Mouse (Mus musculus): ENCODE results near the gene Hsf5. TPM values are rescaled to one million over a fixed set of nuclear protein-coding genes. Genes with fewer than 3 reads are reported as not detected.

Hsf5 gene
- polyA plus RNA-seq, 1 experiment from 2014 or later, result 0.04 TPM

- no peak for ATAC-seq
- in situ Hi-C loops (cut with MboI; ENCODE audit: low pct_unique_long_range_greater_than_20kb), result no loop called here
- POLR2A ChIA-PET, result no interaction called here
- TF ChIP-seq CTCF (IDR thresholded peaks at IDR 0.05), result no peak
- DNase-seq (ENCODE audit: low read depth, low spot score), result no peak
- H3K27me3 ChIP-seq, result no peaks in the 10 kb centered on the region
- CTCF ChIA-PET, result no interaction called here
These were observed 66.0 kb downstream of the Hsf5 start for GRCm38 (mm10) chr11:87682838-87683571.

GRCm38 (mm10) chr11:87686407-87686806 lies 69.4 kb downstream of the Hsf5 start:
- ChIA-PET CTCF (no interaction called here), POLR2A (no interaction called here)
- DNase-seq (ENCODE audit: low read depth, low spot score) (no peak), ATAC-seq (no peak)
- TF ChIP-seq CTCF (IDR thresholded peaks at IDR 0.05), result no peak
- H3K27me3 ChIP-seq, result no peaks in the 10 kb centered on the region
- in situ Hi-C loops (cut with MboI; ENCODE audit: low pct_unique_long_range_greater_than_20kb), result no loop called here

- DNase-seq (ENCODE audit: low read depth, low spot score), result no peak
- TF ChIP-seq CTCF (IDR thresholded peaks at IDR 0.05), result no peak
- in situ Hi-C loops (cut with MboI; ENCODE audit: low pct_unique_long_range_greater_than_20kb), result no loop called here
- no peak for ATAC-seq
- ChIA-PET POLR2A (no interaction called here), CTCF (no interaction called here)
- H3K27me3 ChIP-seq, result no peaks in the 10 kb centered on the region
These were observed 70.6 kb downstream of the Hsf5 start for GRCm38 (mm10) chr11:87687246-87688225.

GRCm38 (mm10) chr11:87688478-87689203 lies 71.7 kb downstream of the Hsf5 start:
- no peaks in the 10 kb centered on the region for H3K27me3 ChIP-seq
- no peak for TF ChIP-seq CTCF (IDR thresholded peaks at IDR 0.05)
- ChIA-PET CTCF (no interaction called here), POLR2A (no interaction called here)
- ATAC-seq (no peak), DNase-seq (ENCODE audit: low read depth, low spot score) (no peak)
- in situ Hi-C loops (cut with MboI; ENCODE audit: low pct_unique_long_range_greater_than_20kb), result no loop called here

- DNase-seq (ENCODE audit: low read depth, low spot score) (peak; percentile 81), ATAC-seq (peak; percentile 75)
- in situ Hi-C loops (cut with MboI; ENCODE audit: low pct_unique_long_range_greater_than_20kb), result no loop called here
- ChIA-PET POLR2A (interaction anchor here (0.6 to 1.3 kb wide), 3 partner anchors 11 to 32 kb away, joined by 3 read pairs; no protein-coding TSS in a partner anchor), CTCF (interaction anchor here (2.3 kb wide), 1 partner anchor 12 kb away, joined by 7 read pairs; no protein-coding TSS in a partner anchor)
- TF ChIP-seq CTCF (IDR thresholded peaks at IDR 0.05), result no peak
- H3K27me3 ChIP-seq, result no peaks in the 10 kb centered on the region
These were observed 72.4 kb downstream of the Hsf5 start for GRCm38 (mm10) chr11:87689402-87689808.

GRCm38 (mm10) chr11:87690054-87690740 lies 73.2 kb downstream of the Hsf5 start:
- no peaks in the 10 kb centered on the region for H3K27me3 ChIP-seq
- ATAC-seq, result no peak
- ChIA-PET CTCF (interaction anchor here (2.3 kb wide), 1 partner anchor 11 kb away, joined by 7 read pairs; no protein-coding TSS in a partner anchor), POLR2A (interaction anchor here (1.2 to 1.3 kb wide), 2 partner anchors 10 to 25 kb away, joined by 3 read pairs; no protein-coding TSS in a partner anchor)
- DNase-seq (ENCODE audit: low read depth, low spot score), result no peak
- in situ Hi-C loops (cut with MboI; ENCODE audit: low pct_unique_long_range_greater_than_20kb), result no loop called here
- TF ChIP-seq CTCF (IDR thresholded peaks at IDR 0.05), result no peak

- ATAC-seq (no peak), DNase-seq (ENCODE audit: low read depth, low spot score) (no peak)
- no peak for TF ChIP-seq CTCF (IDR thresholded peaks at IDR 0.05)
- in situ Hi-C loops (cut with MboI; ENCODE audit: low pct_unique_long_range_greater_than_20kb), result no loop called here
- no peaks in the 10 kb centered on the region for H3K27me3 ChIP-seq
- POLR2A ChIA-PET, result interaction anchor here (0.6 kb wide), 1 partner anchor 32 kb away, joined by 3 read pairs; no protein-coding TSS in a partner anchor
- CTCF ChIA-PET, result interaction anchor here (1.4 kb wide), 1 partner anchor 35 kb away, joined by 4 read pairs; the partner anchor contains the start of gene Rnf43
These were observed 80.2 kb downstream of the Hsf5 start for GRCm38 (mm10) chr11:87697131-87697682.

- TF ChIP-seq CTCF (IDR thresholded peaks at IDR 0.05), result no peak
- no peaks in the 10 kb centered on the region for H3K27me3 ChIP-seq
- ChIA-PET CTCF (no interaction called here), POLR2A (no interaction called here)
- DNase-seq (ENCODE audit: low read depth, low spot score) (no peak), ATAC-seq (no peak)
- in situ Hi-C loops (cut with MboI; ENCODE audit: low pct_unique_long_range_greater_than_20kb), result no loop called here
These were observed 81.2 kb downstream of the Hsf5 start for GRCm38 (mm10) chr11:87698126-87698525.

- TF ChIP-seq CTCF (IDR thresholded peaks at IDR 0.05), result no peak
- ChIA-PET CTCF (interaction anchor here (1.7 kb wide), 1 partner anchor 11 kb away, joined by 7 read pairs; no protein-coding TSS in a partner anchor), POLR2A (interaction anchor here (0.5 to 1.0 kb wide), 2 partner anchors 11 to 21 kb away, joined by 3 read pairs; no protein-coding TSS in a partner anchor)
- DNase-seq (ENCODE audit: low read depth, low spot score), result no peak
- in situ Hi-C loops (cut with MboI; ENCODE audit: low pct_unique_long_range_greater_than_20kb), result no loop called here
- no peak for ATAC-seq
- H3K27me3 ChIP-seq, result no peaks in the 10 kb centered on the region
These were observed 84.1 kb downstream of the Hsf5 start for GRCm38 (mm10) chr11:87701108-87701507.
